Mouse (Mus musculus): ENCODE results near the gene Agl.
"Not testable (repeated sequence)": the region's sequence is repeated elsewhere in the genome, so short reads cannot be mapped to it uniquely, and the experiment has no call there.

The Agl gene

DNA sequence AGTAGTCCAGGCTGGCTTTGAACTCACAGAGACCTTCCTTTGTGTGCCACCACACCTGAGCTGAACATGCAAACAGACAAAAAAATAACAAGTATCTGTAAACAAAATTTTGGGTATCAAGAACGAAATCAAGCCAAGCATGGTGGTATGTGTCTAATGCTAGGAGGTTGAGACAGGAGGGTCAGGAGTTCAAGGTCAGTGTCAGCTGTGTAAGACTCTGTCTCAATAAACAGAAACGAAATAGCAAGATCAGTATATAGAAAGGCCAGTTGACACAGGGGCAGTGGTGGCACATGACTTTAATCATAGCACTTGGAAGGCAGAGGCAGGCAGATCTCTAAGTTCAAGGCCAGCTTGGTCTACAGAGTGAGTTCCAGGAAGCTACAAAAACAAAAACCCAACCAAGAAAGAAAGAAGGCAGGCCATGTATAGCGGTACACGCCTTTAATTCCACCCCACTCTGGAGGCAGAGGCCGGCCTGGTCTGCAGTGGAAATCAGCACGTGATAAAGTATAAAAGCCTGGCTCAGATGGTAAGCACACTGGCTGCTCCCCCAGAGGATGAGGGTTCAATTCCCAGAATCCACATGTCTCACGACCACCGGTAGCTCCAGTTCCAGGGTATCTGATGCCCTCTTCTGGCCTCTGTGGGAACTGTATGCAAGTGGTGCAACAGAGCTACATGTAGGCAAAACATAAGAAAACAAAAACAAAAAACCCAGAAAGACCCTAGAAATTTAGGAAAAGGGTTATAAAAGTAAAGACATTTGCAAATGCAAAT is 59.4 kb downstream of the Agl start:
- DNase-seq (ENCODE audit: low spot score in 2 of 2), result peak in 1 of 2 experiments; percentile 27

DNA sequence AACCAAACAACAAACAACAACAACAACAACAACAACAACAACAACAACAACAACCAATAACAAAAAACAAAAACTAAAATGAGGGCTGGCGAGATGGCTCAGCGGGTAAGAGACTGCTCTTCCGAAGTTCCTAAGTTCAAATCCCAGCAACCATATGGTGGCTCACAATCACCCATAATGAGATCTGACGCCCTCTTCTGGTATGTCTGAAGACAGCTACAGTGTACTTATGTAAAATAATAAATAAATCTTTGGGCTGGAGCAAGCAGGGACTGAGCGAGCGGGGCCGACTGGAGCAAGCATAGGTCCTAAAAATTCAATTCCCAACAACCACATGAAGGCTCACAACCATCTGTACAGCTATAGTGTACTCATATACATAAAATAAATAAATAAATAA is 60.3 kb downstream of the Agl start:
- not testable (repeated sequence) for DNase-seq (ENCODE audit: low spot score in 2 of 2)

DNA sequence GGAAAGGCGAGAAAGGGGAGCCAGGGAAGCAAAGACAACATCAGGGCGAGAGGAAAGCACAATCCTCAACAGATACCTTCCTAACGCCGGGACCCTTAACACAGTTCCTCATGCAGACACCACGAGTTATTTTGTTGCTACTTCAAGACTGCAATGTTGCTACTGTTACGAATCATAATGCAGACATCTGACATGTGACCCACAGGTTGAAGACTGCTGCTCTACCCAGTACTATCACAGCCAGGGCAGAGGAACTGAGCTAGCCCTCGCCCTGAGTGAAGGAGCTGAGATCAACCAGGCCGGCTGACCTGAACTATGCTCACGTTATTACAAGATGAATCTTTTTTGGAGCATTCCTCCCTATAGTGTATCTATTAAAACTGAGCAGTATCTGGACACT is 67.0 kb downstream of the Agl start:
- DNase-seq (ENCODE audit: low spot score in 2 of 2), result no peak

DNA sequence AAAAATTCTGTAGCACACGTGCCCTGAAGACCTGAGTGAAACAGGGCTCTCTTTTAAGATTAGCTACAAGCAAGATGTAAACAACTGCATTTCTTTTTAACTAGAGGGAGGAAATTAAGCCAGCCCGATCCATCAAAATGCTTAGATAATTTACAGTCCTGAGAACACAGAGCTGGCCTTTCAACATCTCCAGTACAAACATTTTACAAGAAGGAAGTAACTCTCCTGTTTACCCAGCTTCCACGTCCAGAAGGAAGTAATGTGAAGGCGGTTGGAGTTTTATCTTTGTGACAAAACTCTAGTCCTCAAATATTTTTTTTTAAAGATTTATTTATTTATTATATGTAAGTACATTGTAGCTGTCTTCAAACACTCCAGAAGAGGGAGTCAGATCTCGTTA is 67.9 kb downstream of the Agl start:
- no peak for DNase-seq (ENCODE audit: low spot score in 2 of 2)

DNA sequence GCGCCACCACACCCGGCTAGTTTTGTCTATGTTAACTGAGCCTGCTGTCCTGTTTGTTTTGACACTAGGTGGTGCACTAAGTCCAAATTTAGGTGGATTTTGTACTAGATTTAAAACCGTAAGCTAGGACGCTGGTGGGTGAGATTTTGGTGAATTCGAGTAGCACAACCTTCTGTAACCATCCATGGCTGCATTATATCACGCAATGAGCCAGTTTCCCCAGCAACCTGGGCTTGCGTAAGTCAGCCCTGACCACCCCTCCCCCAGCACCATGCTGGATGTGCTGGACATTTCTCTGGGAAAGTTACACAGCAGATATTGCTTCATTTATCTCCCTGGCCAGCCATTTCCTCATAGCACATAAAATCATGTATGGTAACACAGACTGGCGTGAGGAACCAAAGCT is 70.6 kb downstream of the Agl start:
- DNase-seq (ENCODE audit: low spot score in 2 of 2), result no peak

DNA sequence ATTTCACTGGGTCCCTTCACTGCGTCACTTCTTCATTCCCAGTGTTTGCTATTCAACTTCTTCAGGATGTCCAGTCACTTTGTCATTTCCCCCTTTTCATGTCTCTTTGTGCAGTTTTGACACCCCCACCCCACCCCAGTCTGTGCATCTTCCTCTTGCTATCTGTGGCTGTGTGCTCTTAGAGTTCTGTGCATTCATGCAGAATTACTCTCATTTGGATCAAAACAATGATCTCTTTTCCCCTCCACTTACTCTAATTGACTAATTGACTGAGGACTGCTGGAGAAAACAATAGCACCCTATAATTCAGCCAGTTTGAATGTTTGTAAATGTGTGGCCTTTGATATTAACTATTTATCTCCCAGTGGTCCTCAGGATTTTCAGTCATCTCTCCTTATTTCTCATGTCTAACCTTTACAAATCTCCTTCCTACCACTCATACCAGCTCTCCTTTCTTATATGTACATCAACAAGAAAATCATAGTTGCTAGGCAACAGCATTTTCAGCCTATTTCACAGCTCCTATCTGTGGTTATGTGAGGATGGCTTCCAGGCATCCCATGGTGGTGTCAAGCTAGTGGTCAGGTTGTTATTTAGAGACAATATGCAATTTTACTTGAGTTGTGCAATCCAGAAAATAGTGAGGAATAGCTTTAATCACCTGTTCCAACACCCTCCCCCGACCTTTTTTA is 78.3 kb downstream of the Agl start:
- DNase-seq (ENCODE audit: low spot score in 2 of 2), result no peak

DNA sequence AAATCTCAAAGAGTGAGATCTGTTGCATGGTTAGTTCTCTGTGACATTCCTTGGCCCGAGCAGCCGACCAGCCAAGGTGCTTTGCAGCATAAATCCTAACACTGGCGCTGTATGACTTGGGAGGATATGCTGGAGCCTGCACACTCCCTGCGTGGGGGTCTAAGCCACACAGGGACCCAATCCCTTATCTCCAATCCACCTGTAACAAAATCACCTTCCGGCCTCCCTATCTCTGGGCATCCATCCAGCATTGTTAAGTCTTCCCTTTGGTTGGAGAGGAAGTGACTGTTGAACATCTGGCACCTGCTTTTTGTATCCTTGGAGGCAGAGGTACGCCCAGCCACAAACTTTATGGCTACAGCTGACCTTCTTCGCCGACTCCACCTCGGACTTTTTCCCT is 81.2 kb downstream of the Agl start:
- DNase-seq (ENCODE audit: low spot score in 2 of 2), result no peak

DNA sequence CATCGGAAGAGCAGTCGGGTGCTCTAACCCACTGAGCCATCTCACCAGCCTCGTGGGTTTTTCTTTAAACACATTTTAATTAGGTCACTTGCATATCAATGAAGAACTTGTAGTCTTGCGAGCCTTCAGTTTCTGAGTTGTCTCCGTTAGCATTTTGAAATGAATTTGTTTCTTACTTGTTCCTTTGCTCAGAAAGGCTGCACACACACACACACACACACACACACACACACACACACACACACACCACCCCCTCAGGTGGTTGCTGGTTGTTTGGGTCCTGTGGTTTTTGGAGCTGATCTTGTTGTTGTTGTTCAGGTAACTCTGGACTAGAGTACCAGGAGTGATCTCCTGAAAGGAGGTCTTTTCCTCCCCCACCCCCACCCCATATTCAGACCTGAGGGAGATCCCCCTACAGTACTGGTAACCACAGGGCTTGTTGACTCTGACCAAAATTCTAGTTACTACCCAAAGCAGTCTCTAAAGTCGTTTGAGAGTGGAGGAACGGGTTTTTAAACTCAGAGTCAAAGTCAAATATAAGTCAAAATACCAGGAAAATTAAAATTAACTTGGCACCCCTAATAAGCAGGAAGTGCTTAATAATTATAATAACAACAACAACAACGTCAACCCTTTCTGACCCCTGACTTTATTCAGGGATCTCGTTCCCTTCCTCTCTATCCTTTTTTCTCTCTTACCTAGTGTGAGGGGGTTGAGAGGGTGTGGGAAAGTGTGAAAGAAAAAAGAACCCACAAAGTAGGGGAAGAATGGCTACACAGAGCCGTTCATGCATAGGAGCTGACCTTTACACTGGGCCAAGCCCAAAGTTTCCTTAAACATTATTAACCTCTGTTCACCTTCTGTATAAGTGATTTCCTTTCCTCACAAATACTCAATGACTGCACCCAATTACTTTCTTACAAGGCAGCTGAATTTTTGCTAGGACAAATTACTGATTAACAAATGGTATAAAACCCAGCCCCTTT is 84.2 kb downstream of the Agl start:
- no peak for DNase-seq (ENCODE audit: low spot score in 2 of 2)

DNA sequence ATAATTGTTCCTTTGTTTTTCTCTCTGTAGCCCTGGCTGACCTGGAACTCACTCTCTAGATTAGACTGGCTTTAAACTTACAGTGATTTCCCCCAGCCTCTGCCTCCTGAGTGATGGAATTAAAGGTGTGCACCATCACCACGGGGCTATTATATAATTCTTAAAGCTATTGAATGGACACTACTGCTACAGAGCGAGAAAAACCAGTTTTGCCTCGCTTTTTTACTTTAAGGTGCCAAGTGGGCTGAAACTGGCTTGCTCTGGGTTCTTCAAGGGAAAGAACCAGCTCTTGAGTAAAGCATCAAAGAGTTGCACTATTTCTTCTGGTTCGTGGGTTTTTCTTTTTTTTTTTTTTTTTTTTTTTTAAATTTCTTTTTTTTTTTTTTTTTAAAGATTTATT is 85.0 kb downstream of the Agl start:
- DNase-seq (ENCODE audit: low spot score in 2 of 2), result no peak

DNA sequence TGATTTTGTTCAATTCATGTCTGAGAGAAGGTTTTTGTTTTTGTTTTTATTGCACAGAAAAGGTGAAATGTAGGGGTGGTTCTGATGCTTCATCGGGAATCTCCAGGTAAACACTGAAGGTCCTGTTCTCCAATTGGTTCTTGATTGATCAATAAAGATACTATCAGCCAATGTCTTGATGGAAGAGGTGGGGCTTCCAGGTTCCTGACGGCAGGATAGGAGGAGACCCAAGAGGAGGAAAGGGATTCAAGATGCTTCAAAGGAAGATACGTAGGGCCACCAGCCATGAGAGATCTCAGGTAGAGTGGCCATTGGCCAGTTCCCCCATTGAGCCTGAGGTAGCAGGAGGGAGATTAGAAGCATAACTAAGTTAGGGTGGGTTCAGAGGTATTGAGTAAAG is 89.0 kb downstream of the Agl start:
- DNase-seq (ENCODE audit: low spot score in 2 of 2), result no peak

DNA sequence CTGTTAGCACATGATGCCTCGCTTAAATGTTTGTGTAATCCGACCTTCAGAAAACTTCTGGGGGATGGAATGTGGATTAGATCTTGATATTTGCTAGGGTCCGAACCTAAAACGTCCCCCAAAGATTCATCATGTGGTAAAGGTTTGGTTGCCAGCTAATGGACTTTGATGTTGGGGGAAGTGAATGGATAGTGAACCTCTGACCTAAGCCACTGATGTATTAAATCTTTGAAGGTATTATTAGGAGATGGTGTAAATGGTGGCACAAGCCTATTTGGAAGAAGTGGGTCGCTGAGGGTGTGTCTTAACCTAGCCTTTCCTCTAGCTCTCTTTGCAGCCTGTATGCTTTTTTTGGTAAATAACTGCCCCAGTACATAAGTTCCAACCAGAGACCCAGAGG is 94.9 kb downstream of the Agl start:
- DNase-seq (ENCODE audit: low spot score in 2 of 2), result no peak

DNA sequence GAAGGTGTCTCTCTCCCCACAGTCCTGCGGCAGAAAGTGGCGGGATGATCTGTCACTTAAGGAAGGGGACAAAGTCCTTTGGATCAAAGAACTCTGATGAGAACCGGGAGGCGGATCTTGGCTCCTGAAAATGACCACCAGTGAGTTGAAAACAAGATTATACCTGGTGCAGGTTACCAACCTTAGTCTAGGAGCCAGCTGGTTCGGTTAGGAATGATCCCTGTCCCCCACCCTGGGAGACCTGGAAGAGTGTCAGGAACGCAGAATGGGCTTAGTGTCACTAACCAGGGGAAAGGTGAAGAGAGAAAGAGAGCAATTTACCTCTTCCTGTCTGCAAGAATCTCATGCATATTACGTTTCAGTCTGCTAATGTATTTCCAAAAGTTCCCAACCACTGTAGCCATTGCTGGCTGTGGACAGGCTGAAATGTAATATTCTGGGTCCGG is 95.5 kb downstream of the Agl start, which contains the start of gene Slc35a3:
TSS of gene Slc35a3 (minus strand) at position 396 of the 446 bp plus-strand sequence.
- DNase-seq (ENCODE audit: low spot score in 2 of 2), result no peak

DNA sequence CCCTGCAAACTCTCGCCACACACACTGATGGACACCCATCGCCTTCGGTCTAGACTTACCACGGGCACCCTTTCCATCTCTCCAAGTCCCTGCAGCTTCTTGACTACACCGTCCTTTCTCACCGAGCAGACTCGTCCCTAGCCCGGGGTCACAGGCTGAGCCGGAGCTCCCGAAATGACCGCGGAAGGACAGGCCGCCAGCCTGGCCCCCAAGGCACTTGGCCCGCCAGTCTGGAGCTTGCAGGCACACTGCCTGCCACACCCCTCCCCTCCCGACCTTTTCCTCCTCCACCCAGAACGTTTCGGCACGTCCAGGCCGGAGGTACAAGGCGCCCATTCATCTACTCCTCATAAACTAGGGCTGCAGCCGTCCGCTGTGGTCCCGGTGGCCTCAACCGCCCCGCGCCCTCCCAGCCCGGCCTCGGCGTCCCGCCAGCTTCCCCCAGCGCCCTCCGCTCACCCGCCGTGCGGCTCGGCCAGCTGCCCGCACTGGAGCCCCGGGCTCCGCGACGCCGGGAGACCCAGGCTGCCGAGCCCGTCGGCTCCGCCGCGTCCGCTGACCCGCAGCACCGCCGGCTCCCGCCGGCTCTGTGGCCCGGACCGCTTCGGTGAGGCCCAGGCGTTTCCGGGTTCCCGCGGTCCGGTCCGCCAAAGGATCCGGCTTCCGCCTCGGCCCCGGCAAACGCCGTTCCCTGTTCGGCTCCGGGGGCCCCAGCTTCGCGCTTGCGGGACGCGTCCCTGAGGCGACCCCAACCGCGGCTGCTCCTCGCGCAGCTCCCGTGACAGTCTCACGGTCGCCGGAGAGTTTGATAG is 96.1 kb downstream of the Agl start:
- peak; percentile 57 to 74 for DNase-seq (ENCODE audit: low spot score in 2 of 2)

DNA sequence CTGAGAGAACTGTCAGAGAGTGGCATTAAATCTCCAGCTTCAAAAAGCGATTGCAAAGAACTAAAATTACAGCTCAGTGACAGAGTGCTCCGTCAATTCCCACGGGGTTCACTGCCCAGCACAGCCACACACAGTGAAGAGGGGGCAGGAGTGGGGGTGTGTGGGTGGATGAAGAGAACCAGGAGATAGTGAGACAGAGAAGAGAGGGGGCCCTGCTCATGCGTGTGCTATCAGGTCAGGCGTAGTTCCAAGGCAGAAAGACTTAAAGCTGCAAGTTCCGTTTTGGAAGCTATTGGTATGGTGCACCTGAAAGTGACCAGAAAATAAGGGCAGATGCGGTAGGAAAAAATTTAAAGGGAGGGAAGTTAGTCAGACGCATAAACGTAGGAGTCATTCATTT is 97.0 kb downstream of the Agl start:
- no peak for DNase-seq (ENCODE audit: low spot score in 2 of 2)

DNA sequence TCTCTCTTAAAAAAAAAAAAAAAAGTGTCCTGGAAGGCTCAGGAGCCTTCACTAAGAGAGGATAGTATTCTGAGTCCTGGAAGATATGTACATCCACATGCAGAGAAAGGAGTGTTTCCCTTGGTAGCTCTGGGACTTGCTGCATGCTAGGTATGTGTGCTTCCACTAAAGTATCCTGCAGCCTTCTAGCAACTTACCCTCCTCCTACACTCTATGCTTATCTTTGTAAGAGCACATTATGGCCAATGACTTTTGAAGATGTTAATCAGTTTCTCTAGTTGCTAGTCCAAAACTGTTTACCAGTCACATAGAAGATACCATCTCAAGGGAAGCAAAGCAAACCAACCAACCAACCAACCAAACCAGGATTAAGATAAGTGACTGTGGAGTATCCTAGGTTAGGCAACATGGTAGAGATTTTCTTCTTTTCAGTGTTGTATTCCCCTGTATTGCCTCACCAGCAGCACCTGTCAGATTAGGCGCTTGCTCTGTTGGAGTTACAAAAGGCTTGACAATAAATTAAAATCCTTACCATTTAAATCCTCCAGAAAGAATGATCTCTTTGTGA is 102.2 kb downstream of the Agl start:
- no peak for DNase-seq (ENCODE audit: low spot score in 2 of 2)

DNA sequence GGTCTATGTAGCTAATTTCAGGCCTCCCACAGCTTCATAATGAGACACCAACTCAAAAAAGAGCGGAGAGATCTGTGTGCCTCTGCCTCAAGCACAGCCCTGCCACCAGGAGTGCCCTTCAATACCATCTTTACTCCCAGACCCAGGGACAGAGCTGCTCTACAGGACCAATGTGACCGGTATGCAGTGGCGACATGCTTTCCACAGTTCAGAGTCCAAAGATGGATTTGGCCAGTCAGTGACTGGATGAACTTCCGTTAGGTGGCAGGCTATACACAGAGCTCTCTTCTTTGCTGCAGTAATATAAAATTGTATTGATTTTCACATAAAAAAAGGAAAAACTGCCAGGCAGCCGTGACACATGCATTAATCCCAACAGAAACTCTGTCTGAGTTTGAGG is 104.1 kb downstream of the Agl start:
- no peak for DNase-seq (ENCODE audit: low spot score in 2 of 2)

DNA sequence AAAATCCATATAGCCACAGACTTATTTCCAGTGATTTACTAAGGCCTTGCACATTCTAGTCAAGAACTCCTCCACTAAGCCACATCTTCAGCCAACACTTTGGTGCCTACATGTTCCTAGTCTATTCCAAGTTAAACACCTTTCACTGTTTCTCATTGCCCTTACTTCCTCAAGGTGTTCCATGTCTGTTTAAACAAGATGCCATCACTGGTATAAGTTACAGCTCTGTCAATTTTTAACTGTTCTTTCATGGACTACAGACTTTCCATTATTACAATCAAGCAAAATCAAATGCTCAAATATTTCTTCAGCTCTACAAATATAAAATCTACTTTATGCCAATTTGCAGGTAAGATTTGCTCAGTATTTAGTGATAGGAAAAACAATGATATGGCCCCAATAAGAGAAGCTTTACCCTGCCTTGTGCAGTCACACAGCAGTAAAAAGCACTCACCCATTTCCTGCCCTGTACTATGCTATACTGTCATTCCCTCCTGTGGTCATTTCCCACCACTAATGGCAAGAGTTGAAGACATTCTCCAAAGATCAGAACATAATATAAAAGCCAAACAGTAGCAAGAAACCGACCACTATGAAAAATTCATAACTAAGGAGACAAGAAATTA is 105.2 kb downstream of the Agl start:
- DNase-seq (ENCODE audit: low spot score in 2 of 2), result no peak

DNA sequence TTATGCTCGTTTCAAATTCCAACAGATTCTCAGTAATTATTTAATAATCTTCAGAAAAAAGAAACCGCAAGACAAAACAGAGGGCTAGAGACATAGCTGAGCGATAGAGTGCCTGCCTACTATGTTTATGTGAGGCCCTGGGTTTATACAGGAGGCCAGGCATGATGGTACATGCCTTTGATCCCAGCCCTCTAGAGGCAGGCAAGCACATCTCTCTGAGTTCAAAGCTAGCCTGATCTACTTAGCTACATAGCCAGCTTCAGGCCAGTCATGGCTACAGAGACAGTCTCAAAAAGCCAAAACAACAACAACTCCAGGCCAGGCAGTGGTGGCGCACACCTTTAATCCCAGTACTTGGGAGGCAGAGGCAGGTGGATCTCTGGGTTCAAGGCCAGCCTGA is 106.4 kb downstream of the Agl start:
- no peak for DNase-seq (ENCODE audit: low spot score in 2 of 2)

DNA sequence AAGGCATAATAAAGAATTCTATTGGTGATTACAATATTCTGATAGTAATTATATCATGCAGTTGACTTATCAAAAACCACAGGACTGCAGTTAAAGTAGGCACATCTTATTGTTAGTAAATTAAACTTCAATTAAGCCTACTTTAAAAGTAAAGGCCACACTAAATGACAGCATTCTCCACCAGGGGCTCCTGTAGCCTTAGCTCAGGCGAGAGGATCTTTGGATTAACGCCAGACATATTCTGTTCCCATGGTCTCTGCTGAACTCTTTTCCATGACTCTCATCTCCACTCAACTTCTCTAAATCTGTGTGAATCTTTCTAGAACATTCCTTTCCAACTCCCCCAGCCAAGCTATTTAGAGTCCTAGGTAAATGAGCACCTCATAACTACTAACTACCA is 109.2 kb downstream of the Agl start:
- no peak for DNase-seq (ENCODE audit: low spot score in 2 of 2)

DNA sequence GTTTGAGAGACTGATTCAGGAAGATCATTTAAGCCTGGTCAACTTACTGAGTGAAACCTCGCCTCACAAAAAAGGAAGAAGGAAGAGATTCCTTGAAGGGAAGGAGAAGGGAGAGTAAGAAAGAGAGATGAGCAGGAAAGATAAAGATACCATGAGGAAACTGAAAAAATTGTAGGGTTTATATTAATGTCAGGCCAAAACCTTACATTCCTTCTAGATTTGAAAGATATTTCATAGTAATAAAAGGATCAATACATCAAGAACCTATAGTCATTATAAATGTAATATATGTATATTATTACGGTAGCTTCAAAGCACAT is 112.3 kb downstream of the Agl start:
- no peak for DNase-seq (ENCODE audit: low spot score in 2 of 2)

All from spleen, postnatal 14 days (tissue).